Mouse (Mus musculus): ENCODE data around the gene Gfra1. TPM values are rescaled to one million over a fixed set of nuclear protein-coding genes. Genes with fewer than 3 reads are reported as not detected.

Gfra1 gene
- total and polyA plus RNA-seq, 3 experiments, result not detected

GRCm38 (mm10) chr19:58254172-58254571 lies 201.5 kb downstream of the Gfra1 start:
- H3K4me2 ChIP-seq (ENCODE audit: insufficient read depth, low read depth, poor library complexity, severe bottlenecking), result no peak overlapping the region
- H3K4me3 ChIP-seq (replicated peaks in 1 of 3; ENCODE audit: low read depth in 2 of 3, low read length in 2 of 3, poor library complexity in 1 of 3), result no peak overlapping the region
- no peaks in the 10 kb centered on the region for H3K4me1 ChIP-seq (ENCODE audit: control insufficient read depth in 1 of 2, insufficient read depth in 2 of 2)
- no peaks in the 10 kb centered on the region for H3K79me2 ChIP-seq (replicated peaks; ENCODE audit: control insufficient read depth, extremely low read depth, insufficient read depth, poor library complexity, severe bottlenecking)
- H3K27ac ChIP-seq (ENCODE audit: insufficient read depth, low read depth), result no peak overlapping the region
- no peaks in the 10 kb centered on the region for H3K36me3 ChIP-seq (replicated peaks in 1 of 2; ENCODE audit: control insufficient read depth in 1 of 2, insufficient read depth in 1 of 2, low read length in 1 of 2)
- H3K9ac ChIP-seq (ENCODE audit: insufficient read depth, low read depth), result no peak overlapping the region
- H3K27me3 ChIP-seq (replicated peaks), result no peaks in the 10 kb centered on the region
- H3K9me3 ChIP-seq (replicated peaks; ENCODE audit: low read length), result no peaks in the 10 kb centered on the region
- in situ Hi-C loops (cut with MboI; ENCODE audit: low pct_ligation_motif_present, low pct_unique_long_range_greater_than_20kb, low sequenced_read_pairs), result no loop called here
- TF ChIP-seq E2F4 (IDR thresholded peaks at IDR 0.05; ENCODE audit: insufficient replicate concordance, low read depth, low read length) (no peak), MXI1 (IDR thresholded peaks at IDR 0.05; ENCODE audit: low read depth, low read length) (no peak), MAFK (IDR thresholded peaks at IDR 0.05; ENCODE audit: insufficient replicate concordance, low read length) (no peak), NRF1 (IDR thresholded peaks at IDR 0.05; ENCODE audit: low read depth, low read length) (no peak), SIN3A (IDR thresholded peaks at IDR 0.05; ENCODE audit: low read length) (no peak), POLR2AphosphoS2 (IDR thresholded peaks at IDR 0.05; ENCODE audit: low read depth, low read length) (no peak), UBTF (IDR thresholded peaks at IDR 0.05; ENCODE audit: low read depth, low read length) (no peak), HCFC1 (IDR thresholded peaks at IDR 0.05; ENCODE audit: low read depth, low read length) (no peak), POLR2A (IDR thresholded peaks at IDR 0.05; ENCODE audit: low read depth, low read length) (no peak), MYC (IDR thresholded peaks at IDR 0.05; ENCODE audit: low read depth, low read length) (no peak), PAX5 (IDR thresholded peaks at IDR 0.05; ENCODE audit: low read length) (no peak), ZC3H11A (IDR thresholded peaks at IDR 0.05; ENCODE audit: low read depth, low read length) (no peak), JUND (conservative IDR thresholded peaks at IDR 0.05; ENCODE audit: low read depth, low read length) (no peak), CHD2 (IDR thresholded peaks at IDR 0.05; ENCODE audit: low read length) (no peak), EP300 (IDR thresholded peaks at IDR 0.05; ENCODE audit: low read length) (no peak), SMC3 (IDR thresholded peaks at IDR 0.05; ENCODE audit: low read depth, low read length) (no peak)
- dilution Hi-C loops (cut with MboI; ENCODE audit: extremely low pct_ligation_motif_present, extremely low pct_unique_long_range_greater_than_20kb, low sequenced_read_pairs), result no loop called here
- DNase-seq (ENCODE audit: extremely low read depth), result no peak

GRCm38 (mm10) chr19:58251698-58252097 lies 204.0 kb downstream of the Gfra1 start:
- no peaks in the 10 kb centered on the region for H3K79me2 ChIP-seq (replicated peaks; ENCODE audit: control insufficient read depth, extremely low read depth, insufficient read depth, poor library complexity, severe bottlenecking)
- no peak for TF ChIP-seq ZKSCAN1 (IDR thresholded peaks at IDR 0.05; ENCODE audit: borderline replicate concordance, low read depth, low read length)
- TF ChIP-seq RCOR1 (conservative IDR thresholded peaks at IDR 0.05; ENCODE audit: low read depth, low read length), result no peak
- TF ChIP-seq ELF1 (IDR thresholded peaks at IDR 0.05; ENCODE audit: low read depth, low read length), result no peak
- TF ChIP-seq USF2 (conservative IDR thresholded peaks at IDR 0.05; ENCODE audit: low read depth, low read length), result no peak
- dilution Hi-C loops (cut with MboI; ENCODE audit: extremely low pct_ligation_motif_present, extremely low pct_unique_long_range_greater_than_20kb, low sequenced_read_pairs), result no loop called here
- in situ Hi-C loops (cut with MboI; ENCODE audit: low pct_ligation_motif_present, low pct_unique_long_range_greater_than_20kb, low sequenced_read_pairs), result no loop called here
- no peak overlapping the region for H3K27ac ChIP-seq (ENCODE audit: insufficient read depth, low read depth)
- no peaks in the 10 kb centered on the region for H3K9me3 ChIP-seq (replicated peaks; ENCODE audit: low read length)
- no peak overlapping the region for H3K4me2 ChIP-seq (ENCODE audit: insufficient read depth, low read depth, poor library complexity, severe bottlenecking)
- H3K4me3 ChIP-seq (replicated peaks in 1 of 3; ENCODE audit: low read depth in 2 of 3, low read length in 2 of 3, poor library complexity in 1 of 3), result no peak overlapping the region
- no peaks in the 10 kb centered on the region for H3K36me3 ChIP-seq (replicated peaks in 1 of 2; ENCODE audit: control insufficient read depth in 1 of 2, insufficient read depth in 1 of 2, low read length in 1 of 2)
- DNase-seq (ENCODE audit: extremely low read depth), result no peak
- no peaks in the 10 kb centered on the region for H3K27me3 ChIP-seq (replicated peaks)
- no peaks in the 10 kb centered on the region for H3K4me1 ChIP-seq (ENCODE audit: control insufficient read depth in 1 of 2, insufficient read depth in 2 of 2)
- H3K9ac ChIP-seq (ENCODE audit: insufficient read depth, low read depth), result no peak overlapping the region
